ENCODE assay signal across 8 mouse cellular contexts in genomic region chrX:70364661-70365613, GRCm38 (mm10). TPM values are rescaled to one million over a fixed set of nuclear protein-coding genes. Genes with fewer than 3 reads are reported as not detected.
DNase-seq lines count a peak whose midpoint lies in the region; ATAC-seq lines count a peak whose summit lies in the region.

TSS of gene Ids (minus strand) at chrX:70365084.

- ATAC-seq in hindbrain, embryonic 11.5 days (ENCODE audit: low FRiP score): peak; percentile 96

- no peak within 1 kb of the TSS for H3K27ac ChIP-seq in hindbrain, embryonic 11.5 days (ENCODE audit: low read depth, low read length)

- no peaks in the 10 kb centered on the region for H3K4me1 ChIP-seq in hindbrain, embryonic 11.5 days (replicated peaks; ENCODE audit: control insufficient read depth, insufficient read depth, low read length)

- DNase-seq in MN1 (ENCODE audit: low spot score): peak; percentile 85
- DNase-seq in cerebellum, adult 9-10 months: peak; percentile 88
- peak; percentile 74 to 87 for DNase-seq in frontal cortex, adult 2 months (ENCODE audit: extremely low spot score in 1 of 2, low spot score in 1 of 2)
- peak; percentile 86 for DNase-seq in hindbrain, embryonic 11.5 days (ENCODE audit: low spot score)
- peak; percentile 72 to 81 for DNase-seq in layer of hippocampus, postnatal 10 days (ENCODE audit: low spot score in 2 of 2)
- peak; percentile 93 for DNase-seq in lung, postnatal 10 days
- peak; percentile 82 for DNase-seq in ovary, postnatal 36 days (ENCODE audit: low spot score)
- DNase-seq in thymus, postnatal 25 days: peak; percentile 86

- peak within 1 kb of the TSS; percentile 19; the same call in 1 of the 2 replicates for H3K9ac ChIP-seq in hindbrain, embryonic 11.5 days (ENCODE audit: low read depth, low read length)

- no peaks in the 10 kb centered on the region for H3K36me3 ChIP-seq in hindbrain, embryonic 11.5 days (ENCODE audit: control insufficient read depth, insufficient read depth, low read length)

- WGBS in hindbrain, embryonic 11.5 days: 16% methylated on average over 32 of the region's 45 CpGs

- H3K4me3 ChIP-seq in hindbrain, embryonic 11.5 days (ENCODE audit: low read depth, low read length): peak within 1 kb of the TSS; percentile 45

- no peaks in the 10 kb centered on the region for H3K9me3 ChIP-seq in hindbrain, embryonic 11.5 days (ENCODE audit: control insufficient read depth, low read length)

- H3K27me3 ChIP-seq in hindbrain, embryonic 11.5 days (ENCODE audit: control insufficient read depth, insufficient read depth, low read length): no peaks in the 10 kb centered on the region

- peak within 1 kb of the TSS; percentile 32 for H3K4me2 ChIP-seq in hindbrain, embryonic 11.5 days (replicated peaks; ENCODE audit: low read depth, low read length)

RNA-seq across cellular contexts. Expression of gene Ids, which starts in this region (rescaled TPM):
- 225 and 243 TPM in 2 replicates for polyA plus RNA-seq in frontal cortex, adult 2 months (2012; rRNA removed)
- polyA plus RNA-seq in hindbrain, embryonic 11.5 days (2014; fragmentation: Nextera tagmentation; extraction: Ambion mirVana): 4.0 and 5.0 TPM in 2 replicates
- 100 to 1,000 TPM; 283 to 303 TPM for total RNA-seq in layer of hippocampus, postnatal 10 days (2021)

Comparison
In these comparisons a context has a peak if more than half of its experiments do, and no peak if none do; other contexts are left out.
1. RNA of gene Ids (polyA plus RNA-seq): 225 to 243 TPM in frontal cortex, adult 2 months; 4.0 to 5.0 TPM in hindbrain, embryonic 11.5 days; every median in the first group is over 10 times any median in the second.
2. Peak in every context shown above with its lines, with median percentiles within 50 percentile points of each other: DNase-seq.